Mouse (Mus musculus): ENCODE results near the gene Vmn2r105.

Gene Vmn2r105

DNA sequence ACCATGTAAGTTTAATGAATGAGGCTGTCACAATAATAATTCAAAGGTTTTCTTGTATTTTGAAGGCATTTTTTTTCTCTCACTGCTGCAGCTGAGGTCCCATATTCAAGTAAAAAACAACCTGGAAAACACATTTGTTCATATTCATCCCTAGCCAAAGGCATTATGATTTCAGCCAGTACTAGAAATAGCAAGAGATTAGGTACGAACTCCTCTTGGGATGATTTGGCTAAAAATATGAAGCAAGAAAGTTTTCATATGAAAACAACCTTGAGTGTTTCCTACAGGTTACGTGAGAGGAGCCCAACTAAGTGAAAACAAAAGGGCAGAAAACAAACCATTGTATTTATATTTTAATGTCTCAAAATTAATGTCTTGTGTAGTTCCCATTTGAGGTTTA, at the start of gene Vmn2r105:
Vmn2r105 (minus strand) TSS at position 101 of the 400 bp plus-strand sequence.
- no peak for DNase-seq (ENCODE audit: low read depth, low spot score)

DNA sequence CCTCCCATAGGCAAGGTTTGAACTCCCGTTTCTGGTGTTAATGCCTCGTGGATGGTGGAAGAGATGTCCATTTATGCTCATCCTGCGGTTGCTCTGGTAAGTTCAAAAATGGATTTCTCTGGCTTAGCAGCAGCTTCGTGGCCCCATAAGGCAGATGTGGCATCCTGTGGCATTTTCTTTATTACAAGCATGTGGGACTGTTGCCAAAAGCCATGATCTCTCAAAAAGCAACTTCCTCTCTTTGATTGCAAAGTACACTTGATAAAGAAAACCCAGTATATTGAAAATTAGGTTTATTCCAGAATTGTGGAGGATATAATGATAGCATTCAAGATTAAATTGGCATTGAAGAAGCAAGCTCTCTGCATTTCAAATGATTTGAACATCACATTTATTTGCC, 20.7 kb upstream of the Vmn2r105 start:
- DNase-seq (ENCODE audit: low read depth, low spot score): no peak

DNA sequence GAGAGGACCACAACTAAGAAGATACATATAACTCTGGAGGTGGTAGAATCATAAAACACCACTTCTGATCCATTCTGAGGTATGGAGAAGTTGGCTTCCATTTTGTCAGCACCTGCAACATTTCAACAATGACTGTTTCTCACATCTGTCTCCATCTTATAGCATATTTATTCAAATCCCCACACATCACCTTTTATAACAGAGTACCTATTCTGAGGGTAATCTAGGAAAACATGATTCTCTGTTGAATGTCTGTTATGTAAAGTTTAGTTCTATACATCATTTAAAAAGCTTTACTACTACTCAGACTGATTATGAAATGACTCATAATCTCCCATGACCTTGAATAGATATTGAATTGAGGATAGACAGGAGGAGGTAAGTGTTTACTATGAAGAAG, 51.9 kb downstream of the Vmn2r105 start, which contains the start of gene Fpr-rs6:
Fpr-rs6 (minus strand) TSS at position 101 of the 400 bp plus-strand sequence.
- DNase-seq (ENCODE audit: low read depth, low spot score): no peak
